Mouse (Mus musculus) heart, embryonic 15.5 days (tissue): ENCODE results near the gene Hes7. TPM values are rescaled to one million over a fixed set of nuclear protein-coding genes. Genes with fewer than 3 reads are reported as not detected.

ENCODE experiments used
- ATAC-seq: fragments of 200-750 bp; cut with Nextera tagmentation; replicated peaks from 2 replicates; pipeline ENCODE4 v1.8.0; 2017; ENCODE audit warnings: low read depth, moderate TSS enrichment; ENCODE audit not compliant: insufficient number of reproducible peaks, insufficient read depth, low FRiP score
- H3K27ac ChIP-seq: fragments of 300-500 bp; sonication (generic); 2 replicates; pipeline ENCODE4 v1.5.1; 2015; ENCODE audit warnings: mild to moderate bottlenecking, inconsistent platforms
- H3K27me3 ChIP-seq: fragments of 300-500 bp; sonication (generic); 2 replicates; pipeline ENCODE4 v1.6.1; 2015; ENCODE audit warnings: inconsistent platforms
- H3K36me3 ChIP-seq: fragments of 300-500 bp; sonication (generic); 2 replicates; pipeline ENCODE4 v1.6.1; 2015; ENCODE audit warnings: mild to moderate bottlenecking, inconsistent platforms
- H3K4me1 ChIP-seq: fragments of 300-500 bp; sonication (generic); replicated peaks from 2 replicates; pipeline ENCODE4 v1.6.1; 2015; ENCODE audit warnings: inconsistent platforms
- H3K4me2 ChIP-seq: fragments of 300-500 bp; sonication (generic); 2 replicates; pipeline ENCODE4 v1.6.1; 2015; ENCODE audit warnings: inconsistent platforms, mild to moderate bottlenecking, moderate library complexity
- H3K4me3 ChIP-seq: fragments of 300-500 bp; sonication (generic); 2 replicates; pipeline ENCODE4 v1.5.1; 2015; ENCODE audit warnings: mild to moderate bottlenecking, inconsistent platforms
- H3K9ac ChIP-seq: fragments of 300-500 bp; sonication (generic); 2 replicates; pipeline ENCODE4 v1.6.1; 2015; ENCODE audit warnings: mild to moderate bottlenecking, inconsistent platforms
- H3K9me3 ChIP-seq: fragments of 300-500 bp; sonication (generic); replicated peaks from 2 replicates; pipeline ENCODE4 v1.6.1; 2016; ENCODE audit warnings: inconsistent platforms
- WGBS: fragments of 180-500 bp; shearing (Covaris S2); methylation state at CpG from one replicate; pipeline ENCODE4 v1.1.7; 2015; ENCODE audit warnings: mixed read lengths; 5-methylcytosine and 5-hydroxymethylcytosine counted together
- polyA plus RNA-seq: library from polyadenylated mRNA; unstranded; fragments of >200 nt; fragmentation: Nextera tagmentation; extraction: Ambion mirVana; gene quantifications from 2 replicates; pipeline ENCODE4 v1.2.1, GENCODE M21; 2015

Hes7 gene
- polyA plus RNA-seq, 1 experiment from 2014 or later = 0.57 TPM

- peak within 1 kb of the TSS; percentile 87 for H3K4me2 ChIP-seq
- under 1% methylated on average over 66 of the region's 66 CpGs for WGBS
- no peaks in the 10 kb centered on the region for H3K9me3 ChIP-seq
- peaks cover 50% of the 10 kb centered on the region for H3K4me1 ChIP-seq
- H3K36me3 ChIP-seq = no peaks in the 10 kb centered on the region
- H3K27me3 ChIP-seq = no peaks in the 10 kb centered on the region; the same call in 1 of the 2 replicates
- H3K9ac ChIP-seq = peak within 1 kb of the TSS; percentile 67
- H3K4me3 ChIP-seq = peak within 1 kb of the TSS; percentile 65
- peak; percentile 78 for ATAC-seq
- H3K27ac ChIP-seq = peak within 1 kb of the TSS; percentile 94
These were observed 2.2 kb downstream of the Hes7 start, which contains the start of gene 9130213A22Rik for GRCm38 (mm10) chr11:69122336-69122951. Gene 9130213A22Rik, minus strand, starts transcription at chr11:69122589.

- peak overlapping the region; percentile 87 for H3K4me2 ChIP-seq
- under 1% methylated on average over 29 of the region's 29 CpGs for WGBS
- H3K4me3 ChIP-seq = peak overlapping the region; percentile 65
- H3K27me3 ChIP-seq = no peaks in the 10 kb centered on the region; the same call in 1 of the 2 replicates
- no peaks in the 10 kb centered on the region for H3K9me3 ChIP-seq
- peak overlapping the region; percentile 67 for H3K9ac ChIP-seq
- peak overlapping the region; percentile 94 for H3K27ac ChIP-seq
- peaks cover 51% of the 10 kb centered on the region for H3K4me1 ChIP-seq
- ATAC-seq = no peak
- H3K36me3 ChIP-seq = no peaks in the 10 kb centered on the region
These were observed 3.0 kb downstream of the Hes7 start for GRCm38 (mm10) chr11:69123056-69123692.

- no peaks in the 10 kb centered on the region for H3K36me3 ChIP-seq
- H3K9ac ChIP-seq = peak overlapping the region; percentile 65
- H3K27me3 ChIP-seq = no peaks in the 10 kb centered on the region; the same call in 1 of the 2 replicates
- H3K9me3 ChIP-seq = no peaks in the 10 kb centered on the region
- peaks cover 49% of the 10 kb centered on the region for H3K4me1 ChIP-seq
- peak overlapping the region; percentile 94 for H3K27ac ChIP-seq
- peak overlapping the region; percentile 87 for H3K4me2 ChIP-seq
- ATAC-seq = peak; percentile 45
- H3K4me3 ChIP-seq = peak overlapping the region; percentile 65
- 0% methylated on average over 31 of the region's 31 CpGs for WGBS
These were observed 3.7 kb downstream of the Hes7 start for GRCm38 (mm10) chr11:69123693-69124497.

GRCm38 (mm10) chr11:69124498-69124847 is 4.3 kb downstream of the Hes7 start:
- H3K4me3 ChIP-seq = peak overlapping the region; percentile 65
- H3K27ac ChIP-seq = peak overlapping the region; percentile 94; the same call in 1 of the 2 replicates
- no peaks in the 10 kb centered on the region for H3K9me3 ChIP-seq
- H3K4me1 ChIP-seq = peaks cover 44% of the 10 kb centered on the region
- peak overlapping the region; percentile 87; the same call in 1 of the 2 replicates for H3K4me2 ChIP-seq
- WGBS = 0% methylated on average over 3 of the region's 3 CpGs
- no peaks in the 10 kb centered on the region for H3K36me3 ChIP-seq
- H3K9ac ChIP-seq = no peak overlapping the region
- ATAC-seq = no peak
- H3K27me3 ChIP-seq = no peaks in the 10 kb centered on the region; the same call in 1 of the 2 replicates

GRCm38 (mm10) chr11:69125041-69125851 is 5.0 kb downstream of the Hes7 start:
- Histone ChIP-seq H3K9ac (peak overlapping the region; percentile 60), H3K9me3 (no peaks in the 10 kb centered on the region), H3K27me3 (no peaks in the 10 kb centered on the region; the same call in 1 of the 2 replicates), H3K4me2 (peak overlapping the region; percentile 82), H3K4me3 (peak overlapping the region; percentile 64), H3K4me1 (peaks cover 37% of the 10 kb centered on the region), H3K27ac (peak overlapping the region; percentile 85), H3K36me3 (no peaks in the 10 kb centered on the region)
- WGBS = 0% methylated on average over 24 of the region's 24 CpGs
- ATAC-seq = peak; percentile 8; the same call in 1 of the 2 replicates

GRCm38 (mm10) chr11:69125852-69125918 is 5.5 kb downstream of the Hes7 start, which contains the start of gene Aloxe3:
Gene Aloxe3, plus strand, starts transcription at chr11:69125896.
- WGBS = 1% methylated on average over 3 of the region's 3 CpGs
- no peaks in the 10 kb centered on the region for H3K9me3 ChIP-seq

GRCm38 (mm10) chr11:69125919-69126705 is 5.9 kb downstream of the Hes7 start:
- no peaks in the 10 kb centered on the region for H3K9me3 ChIP-seq
- no peak for ATAC-seq
- no peak overlapping the region; the same call in 1 of the 2 replicates for H3K27ac ChIP-seq
- no peaks in the 10 kb centered on the region; the same call in 1 of the 2 replicates for H3K27me3 ChIP-seq
- WGBS = 18% methylated on average over 20 of the region's 20 CpGs
- H3K4me3 ChIP-seq = peak overlapping the region; percentile 64
- no peaks in the 10 kb centered on the region for H3K36me3 ChIP-seq
- H3K9ac ChIP-seq = peak overlapping the region; percentile 60
- H3K4me1 ChIP-seq = peaks cover 28% of the 10 kb centered on the region
- peak overlapping the region; percentile 82 for H3K4me2 ChIP-seq

More at GRCm38 (mm10) chr11:69125852-69125918, 5.5 kb downstream of the Hes7 start, which contains the start of gene Aloxe3:
- Histone ChIP-seq H3K4me3 (peak within 1 kb of the TSS; percentile 64), H3K27me3 (no peaks in the 10 kb centered on the region; the same call in 1 of the 2 replicates), H3K4me2 (peak within 1 kb of the TSS; percentile 82), H3K9ac (peak within 1 kb of the TSS; percentile 60), H3K36me3 (no peaks in the 10 kb centered on the region), H3K4me1 (peaks cover 33% of the 10 kb centered on the region), H3K27ac (peak within 1 kb of the TSS; percentile 85)
- no peak for ATAC-seq

- WGBS = 73% methylated on average over 2 of the region's 2 CpGs
- Histone ChIP-seq H3K9ac (no peak overlapping the region), H3K4me3 (peak overlapping the region; percentile 64; the same call in 1 of the 2 replicates), H3K27ac (no peak overlapping the region), H3K4me1 (peaks cover 22% of the 10 kb centered on the region), H3K27me3 (no peaks in the 10 kb centered on the region; the same call in 1 of the 2 replicates), H3K36me3 (no peaks in the 10 kb centered on the region), H3K9me3 (no peaks in the 10 kb centered on the region), H3K4me2 (peak overlapping the region; percentile 82)
- ATAC-seq = no peak
These were observed 6.5 kb downstream of the Hes7 start for GRCm38 (mm10) chr11:69126706-69127095.

- 55% methylated on average over 8 of the region's 8 CpGs for WGBS
These were observed 8.4 kb downstream of the Hes7 start for GRCm38 (mm10) chr11:69128426-69129122.

GRCm38 (mm10) chr11:69133566-69133922 is 13.3 kb downstream of the Hes7 start:
- WGBS = 23% methylated on average over 5 of the region's 5 CpGs

More at GRCm38 (mm10) chr11:69128426-69129122, 8.4 kb downstream of the Hes7 start:
- Histone ChIP-seq H3K27ac (no peak overlapping the region), H3K27me3 (peaks cover 10% of the 10 kb centered on the region), H3K4me3 (no peak overlapping the region), H3K9ac (no peak overlapping the region), H3K4me2 (no peak overlapping the region), H3K9me3 (no peaks in the 10 kb centered on the region), H3K36me3 (no peaks in the 10 kb centered on the region), H3K4me1 (peaks cover 20% of the 10 kb centered on the region)
- no peak for ATAC-seq

More at GRCm38 (mm10) chr11:69133566-69133922, 13.3 kb downstream of the Hes7 start:
- no peak overlapping the region for H3K27ac ChIP-seq
- no peaks in the 10 kb centered on the region for H3K9me3 ChIP-seq
- H3K9ac ChIP-seq = peak overlapping the region; percentile 51; the same call in 1 of the 2 replicates
- peaks cover 13% of the 10 kb centered on the region for H3K4me1 ChIP-seq
- no peak for ATAC-seq
- H3K36me3 ChIP-seq = no peaks in the 10 kb centered on the region
- peak overlapping the region; percentile 87 for H3K4me2 ChIP-seq
- H3K27me3 ChIP-seq = peaks cover 11% of the 10 kb centered on the region
- H3K4me3 ChIP-seq = peak overlapping the region; percentile 51
